Mouse (Mus musculus) CD4-positive helper T cell, adult 2 months (primary cell): ENCODE measurements around the gene Cort.

ENCODE experiments used
- DNase-seq: peaks from one replicate; pipeline ENCODE4 v3.0.0-alpha.2; 2012; ENCODE audit warnings: low read depth, missing footprints, low spot score

Cort gene

GRCm38 (mm10) chr4:149099369-149100017, 27.1 kb downstream of the Cort start, which contains the start of gene Pex14:
Pex14 (minus strand) TSS chr4:149099876.
- DNase-seq, result peak; percentile 87

- no peak for DNase-seq
These were observed 28.0 kb downstream of the Cort start for GRCm38 (mm10) chr4:149098571-149098970.

- no peak for DNase-seq
These were observed 28.6 kb downstream of the Cort start for GRCm38 (mm10) chr4:149097956-149098355.

- no peak for DNase-seq
These were observed 35.2 kb downstream of the Cort start for GRCm38 (mm10) chr4:149091364-149091763.

- DNase-seq, result no peak
These were observed 41.2 kb downstream of the Cort start for GRCm38 (mm10) chr4:149085381-149085780.

GRCm38 (mm10) chr4:149081528-149081927, 45.0 kb downstream of the Cort start:
- DNase-seq, result no peak

GRCm38 (mm10) chr4:149080111-149080510, 46.5 kb downstream of the Cort start:
- DNase-seq, result no peak

- DNase-seq, result no peak
These were observed 46.9 kb downstream of the Cort start for GRCm38 (mm10) chr4:149079629-149080028.

- no peak for DNase-seq
These were observed 48.3 kb downstream of the Cort start for GRCm38 (mm10) chr4:149078261-149078660.

GRCm38 (mm10) chr4:149075871-149076575, 50.5 kb downstream of the Cort start:
- peak; percentile 82 for DNase-seq

GRCm38 (mm10) chr4:149075073-149075472, 51.5 kb downstream of the Cort start:
- DNase-seq, result no peak
